Mouse (Mus musculus) cerebellum, postnatal 36 days (tissue): ENCODE measurements around the gene Mlxipl.
"Not testable (repeated sequence)": the region's sequence is repeated elsewhere in the genome, so short reads cannot be mapped to it uniquely, and the experiment has no call there.

Experiments used
- DNase-seq, 2 experiments: peaks; one replicate each; pipeline ENCODE4 v3.0.0; 2021 to 2022; ENCODE audit warnings: mixed read lengths in 2 of 2

Mlxipl gene

DNA sequence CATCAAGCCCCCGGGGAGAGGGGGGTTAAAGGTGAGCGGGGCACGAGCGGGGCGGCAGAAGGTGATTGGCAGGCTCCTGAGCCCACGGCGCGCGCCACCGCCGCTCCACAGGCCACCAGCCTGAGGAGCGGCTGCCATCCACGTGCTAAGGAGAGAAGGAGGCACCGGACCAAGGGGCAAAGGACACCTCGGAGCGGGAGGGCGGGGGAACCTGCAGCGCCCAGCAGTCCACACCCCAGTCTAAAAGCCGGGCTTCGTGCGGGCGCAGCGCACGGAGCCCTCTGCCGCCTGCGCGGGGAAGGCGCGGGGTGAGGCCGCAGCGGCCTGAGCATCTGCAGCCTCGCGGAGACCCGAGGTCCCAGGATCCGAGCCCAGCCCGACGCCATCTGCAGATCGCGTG is at the start of gene Mlxipl:
Gene Mlxipl, plus strand, starts transcription at position 238 of the 400 bp plus-strand sequence.
- DNase-seq = no peak

DNA sequence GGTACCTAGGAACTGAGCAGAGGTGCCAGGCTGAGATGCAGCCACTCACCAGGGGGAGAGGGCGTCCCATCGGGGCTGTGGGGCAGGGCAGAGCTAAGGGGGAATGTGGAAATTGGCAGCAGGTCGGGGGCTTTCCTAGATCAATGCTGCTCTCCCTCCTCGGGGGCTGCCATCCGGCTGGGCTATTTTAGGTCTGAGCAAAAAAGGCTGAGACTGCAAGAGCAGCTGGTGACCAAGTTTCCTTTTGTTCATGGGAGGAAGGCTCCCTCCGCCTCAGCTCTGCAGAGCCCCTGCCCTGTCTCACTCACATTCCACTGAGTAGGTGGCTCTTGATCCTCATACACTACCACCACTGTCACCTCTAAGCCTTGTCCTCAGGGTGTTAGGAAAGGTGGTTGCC is 49.6 kb upstream of the Mlxipl start:
- DNase-seq = no peak

DNA sequence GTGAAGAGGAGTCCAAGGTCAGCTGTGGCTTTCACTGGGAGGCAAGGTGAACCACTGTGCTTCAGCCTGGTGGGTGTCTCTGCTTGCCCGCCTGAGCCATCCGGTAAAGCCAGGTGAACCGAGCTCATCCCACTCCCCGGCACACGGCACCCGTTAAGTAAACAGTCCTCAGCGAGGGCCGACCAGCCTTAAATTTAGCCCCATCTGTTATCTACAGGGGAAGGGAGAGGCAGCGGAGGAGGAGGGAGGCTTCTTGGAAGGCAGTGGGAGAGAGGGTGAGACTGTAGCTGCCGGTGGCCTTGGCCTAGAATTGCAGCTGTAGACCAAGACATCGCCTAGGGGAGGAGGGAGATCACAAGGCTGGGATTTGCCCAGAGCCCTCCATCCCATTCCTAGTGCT is 48.9 kb upstream of the Mlxipl start:
- no peak for DNase-seq

- no peak for DNase-seq
These were observed 47.4 kb upstream of the Mlxipl start for GRCm38 (mm10) chr5:135042105-135042788.

DNA sequence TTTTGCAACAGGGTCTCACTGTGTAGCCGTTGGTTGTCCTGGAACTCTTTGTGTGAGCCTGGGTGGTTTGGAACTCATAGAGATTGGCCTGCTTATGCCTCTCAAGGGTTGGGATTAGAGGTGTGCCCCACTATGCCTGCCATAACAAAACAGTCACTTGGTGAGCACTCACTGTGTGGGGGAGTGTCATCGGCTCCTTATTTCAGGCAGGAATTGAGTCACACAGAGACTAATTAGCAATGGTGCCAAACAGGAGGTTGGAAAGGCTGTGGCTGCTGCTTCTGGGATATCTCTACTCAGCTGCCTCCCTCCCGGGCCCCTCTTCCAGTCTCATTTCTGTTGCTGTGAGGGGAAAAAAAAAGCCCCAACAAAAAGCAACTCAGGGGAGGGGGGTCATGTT is 45.1 kb upstream of the Mlxipl start:
- DNase-seq = no peak

- DNase-seq = no peak
These were observed 41.2 kb upstream of the Mlxipl start for GRCm38 (mm10) chr5:135048539-135048938.

GRCm38 (mm10) chr5:135049268-135049667 is 40.4 kb upstream of the Mlxipl start:
- not testable (repeated sequence) for DNase-seq

GRCm38 (mm10) chr5:135053356-135053755 is 36.3 kb upstream of the Mlxipl start:
- no peak for DNase-seq

DNA sequence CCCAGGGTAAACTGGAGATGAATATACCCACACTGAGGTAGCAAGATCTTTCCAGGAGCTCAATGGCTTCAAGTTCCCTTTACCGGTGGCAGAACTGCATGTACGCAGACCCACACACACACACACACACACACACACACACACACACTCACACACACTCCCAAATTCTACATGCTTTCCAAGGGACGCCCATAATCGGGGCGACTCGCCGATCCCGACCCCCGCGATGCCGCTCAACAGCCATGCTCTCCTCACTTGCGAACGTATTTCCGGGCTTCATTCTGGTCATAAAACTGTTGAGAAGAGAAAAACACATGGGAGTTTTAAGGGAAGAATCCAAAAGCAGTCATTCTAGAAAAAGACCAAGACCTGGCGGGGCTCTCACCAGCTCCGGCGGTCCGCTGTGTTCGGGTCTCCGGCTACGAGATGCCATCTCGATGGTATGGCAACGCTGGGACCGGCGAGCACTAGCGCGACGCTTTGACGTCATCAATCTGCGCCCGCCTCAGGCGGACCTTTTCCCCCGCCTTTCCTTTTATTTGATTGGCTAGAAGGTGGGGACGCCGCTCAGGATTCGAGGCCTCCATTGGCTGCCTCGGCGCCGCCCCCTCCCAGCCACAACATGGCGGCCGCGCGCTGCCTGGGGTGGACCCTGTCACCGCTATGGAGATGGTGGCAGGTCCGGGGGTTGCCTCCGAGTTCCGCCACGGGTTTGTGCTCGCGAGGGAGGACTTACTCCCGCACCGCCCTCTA is 25.9 kb upstream of the Mlxipl start, which contains the start of gene Dnajc30:
Gene Dnajc30, plus strand, starts transcription at position 574 of the 753 bp plus-strand sequence.
- DNase-seq = peak; percentile 97 to 98

- no peak for DNase-seq
These were observed 25.3 kb upstream of the Mlxipl start for GRCm38 (mm10) chr5:135064382-135064766.

DNA sequence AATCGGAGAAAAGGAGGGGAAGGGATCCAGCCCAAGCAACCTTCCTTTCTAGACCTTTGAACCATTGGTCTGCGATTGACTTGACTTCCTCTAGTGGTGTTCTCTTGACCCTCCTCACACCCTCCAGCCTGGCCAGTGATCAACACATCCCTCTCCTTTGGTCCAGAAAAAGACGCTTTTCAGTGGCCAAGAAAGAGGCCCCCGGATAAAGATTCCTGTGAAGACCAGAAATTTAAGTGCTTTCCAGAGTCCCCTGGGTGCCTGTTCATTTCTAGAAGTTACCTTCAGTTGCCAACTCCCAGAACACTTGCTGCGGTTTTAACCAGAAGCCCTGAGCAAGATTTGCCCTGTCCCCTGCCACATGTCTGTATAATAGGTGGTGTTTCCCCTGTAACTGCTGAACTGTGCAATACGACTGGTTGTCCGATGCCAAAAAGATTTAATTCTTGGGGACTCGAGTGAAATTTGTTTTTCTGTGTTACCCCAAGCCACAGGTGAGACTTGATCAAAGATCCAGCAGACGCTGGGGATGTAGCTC is 24.7 kb upstream of the Mlxipl start, which contains the start of gene Bud23:
Gene Bud23, minus strand, starts transcription at position 51 of the 538 bp plus-strand sequence.
- not testable (repeated sequence) for DNase-seq

DNA sequence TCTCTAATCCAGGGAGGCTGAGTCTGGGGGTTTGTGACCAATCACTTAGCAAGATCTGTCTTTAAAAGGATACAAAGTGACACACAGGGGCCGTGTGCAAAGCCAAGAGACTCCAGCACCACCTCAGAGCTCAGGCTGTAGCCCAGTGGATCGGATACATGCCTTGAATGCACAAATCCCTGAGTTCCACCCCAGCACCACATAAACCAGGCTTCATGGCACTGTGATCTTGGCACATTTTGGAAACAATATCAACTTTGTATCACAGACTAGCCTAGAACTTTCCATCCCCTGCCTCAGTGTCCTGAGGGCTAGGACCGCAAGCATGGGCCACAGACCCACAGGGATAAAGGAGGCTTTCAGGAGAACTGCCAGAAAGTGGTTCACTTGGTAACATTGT is 23.7 kb upstream of the Mlxipl start:
- DNase-seq = no peak

DNA sequence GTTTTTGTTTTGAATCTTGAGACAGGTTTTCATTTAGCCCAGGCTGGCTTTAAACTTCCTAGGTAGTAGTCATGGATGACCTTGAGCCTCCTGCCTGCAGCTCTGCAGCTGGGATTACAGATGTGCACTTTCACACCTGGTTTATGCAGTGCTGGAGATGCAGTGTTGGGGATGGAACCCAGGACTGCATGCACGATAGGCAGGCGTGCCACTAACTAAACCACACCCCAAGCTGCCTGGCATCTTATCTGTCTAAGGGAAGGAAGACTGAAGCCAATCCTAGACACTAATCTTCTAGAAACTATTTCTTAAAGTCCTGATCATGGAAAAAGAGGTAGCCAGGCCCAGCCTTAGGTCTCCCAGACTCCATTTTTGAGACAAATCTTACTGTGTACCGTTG is 19.2 kb upstream of the Mlxipl start:
- no peak for DNase-seq

GRCm38 (mm10) chr5:135072061-135072460 is 17.6 kb upstream of the Mlxipl start:
- DNase-seq = no peak

DNA sequence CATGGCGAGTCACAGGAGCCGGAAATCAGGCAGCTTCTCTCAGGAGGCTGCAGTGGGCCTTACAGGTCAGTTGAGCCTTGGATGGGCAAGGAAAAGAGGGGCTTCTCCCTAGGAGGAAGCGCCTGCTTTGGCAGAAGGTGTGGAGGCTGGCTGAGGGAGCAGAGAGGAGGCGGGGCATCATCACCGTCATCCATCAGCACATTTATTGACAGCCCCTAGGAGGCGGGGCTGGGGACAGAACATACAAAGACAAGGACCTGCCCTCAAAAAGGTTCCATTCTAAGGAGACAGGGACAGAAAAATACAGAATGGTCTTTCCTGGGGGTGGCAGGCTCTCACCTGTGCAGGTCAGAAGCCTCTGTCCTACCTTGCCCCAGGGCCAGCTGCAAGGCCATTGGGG is 17.0 kb upstream of the Mlxipl start:
- no peak for DNase-seq

DNA sequence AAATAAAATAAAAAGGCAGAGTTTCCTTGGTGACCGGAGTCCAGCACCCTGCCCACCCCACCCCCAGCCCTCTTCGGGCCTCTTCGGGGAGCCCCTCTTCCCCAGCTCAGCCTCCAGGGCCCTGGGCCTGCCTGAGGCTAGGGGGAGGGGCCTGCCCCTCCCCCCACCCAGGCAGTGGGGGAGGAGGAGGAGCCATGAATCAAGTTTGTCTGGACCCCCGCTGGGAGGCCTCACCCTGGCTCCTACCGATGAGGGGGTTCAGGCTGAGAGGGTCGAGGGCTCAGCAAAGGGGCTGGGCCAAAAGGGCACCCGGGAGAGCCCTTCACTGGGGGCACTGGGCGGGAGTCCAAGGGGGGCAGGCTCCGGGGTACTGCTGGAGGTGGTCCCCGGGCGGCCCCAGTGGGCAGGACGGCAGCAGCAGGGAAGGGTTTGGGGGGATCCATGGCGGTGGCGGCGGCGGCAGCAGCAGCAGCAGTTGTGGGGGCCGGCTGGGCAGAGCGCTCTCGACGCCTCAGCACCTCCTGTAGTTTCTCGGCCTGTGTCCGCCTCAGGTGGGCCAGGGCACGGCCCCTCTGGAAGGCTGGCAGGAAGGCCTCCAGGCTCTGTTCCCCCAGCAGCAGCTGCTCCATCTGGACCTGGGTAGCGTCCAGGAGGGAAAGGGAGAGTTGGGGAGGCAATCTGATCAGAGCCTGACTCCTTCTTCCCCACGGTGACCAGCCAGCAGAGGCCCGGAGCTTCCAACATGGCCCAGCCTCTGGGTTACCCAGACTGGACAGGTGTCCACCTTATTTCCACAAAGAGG is 16.1 kb upstream of the Mlxipl start:
- peak in 1 of 2 experiments; percentile 25 for DNase-seq

DNA sequence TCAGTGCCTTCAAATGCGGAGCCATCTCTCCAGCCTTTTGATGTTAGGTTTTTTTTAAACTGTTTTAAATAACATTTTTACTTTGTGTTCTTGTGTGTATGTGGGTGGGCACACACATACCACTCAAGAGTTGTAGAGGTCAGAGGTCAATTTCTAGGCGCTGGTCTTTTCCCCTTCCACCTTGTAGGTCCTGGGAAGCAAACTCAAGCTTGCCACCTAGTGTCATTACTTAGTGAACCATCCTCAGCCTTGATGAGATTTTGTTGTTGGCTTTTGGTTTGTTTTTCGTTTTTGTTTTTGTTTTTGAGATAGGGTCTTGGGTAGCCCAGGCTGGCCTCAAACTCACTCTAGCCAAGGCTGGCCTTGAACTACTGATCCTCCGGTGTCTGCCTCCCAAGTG is 14.0 kb upstream of the Mlxipl start:
- DNase-seq = no peak

GRCm38 (mm10) chr5:135076368-135076767 is 13.3 kb upstream of the Mlxipl start:
- no peak for DNase-seq

DNA sequence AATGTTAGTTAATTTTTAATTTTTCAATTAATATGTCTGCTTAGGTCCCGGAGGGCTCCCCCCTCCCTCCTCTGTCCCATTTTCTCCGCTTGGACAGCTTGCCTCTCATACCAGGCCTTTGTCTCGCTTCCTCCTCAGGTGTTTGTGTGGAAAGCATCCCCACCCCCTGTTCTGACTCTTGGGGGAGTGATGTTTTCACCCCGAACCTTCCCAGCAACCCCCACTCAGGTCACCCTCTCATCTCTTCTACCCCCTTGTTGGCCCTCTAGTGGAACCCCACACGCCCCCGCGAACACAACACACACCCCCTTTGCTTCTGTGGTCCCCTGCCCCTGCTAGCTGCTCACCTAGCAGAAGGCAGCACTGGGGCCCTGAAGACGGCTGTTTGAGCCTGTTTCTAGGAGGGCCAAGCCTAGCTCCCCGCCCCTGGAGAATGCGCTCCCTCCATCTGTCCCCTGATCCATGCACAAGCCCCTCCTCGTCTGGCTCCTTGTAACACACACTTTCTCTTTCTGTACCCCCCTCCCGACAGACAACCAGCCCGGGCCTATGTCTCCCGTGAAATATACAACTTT is 12.7 kb upstream of the Mlxipl start:
- DNase-seq = peak; percentile 21 to 35

DNA sequence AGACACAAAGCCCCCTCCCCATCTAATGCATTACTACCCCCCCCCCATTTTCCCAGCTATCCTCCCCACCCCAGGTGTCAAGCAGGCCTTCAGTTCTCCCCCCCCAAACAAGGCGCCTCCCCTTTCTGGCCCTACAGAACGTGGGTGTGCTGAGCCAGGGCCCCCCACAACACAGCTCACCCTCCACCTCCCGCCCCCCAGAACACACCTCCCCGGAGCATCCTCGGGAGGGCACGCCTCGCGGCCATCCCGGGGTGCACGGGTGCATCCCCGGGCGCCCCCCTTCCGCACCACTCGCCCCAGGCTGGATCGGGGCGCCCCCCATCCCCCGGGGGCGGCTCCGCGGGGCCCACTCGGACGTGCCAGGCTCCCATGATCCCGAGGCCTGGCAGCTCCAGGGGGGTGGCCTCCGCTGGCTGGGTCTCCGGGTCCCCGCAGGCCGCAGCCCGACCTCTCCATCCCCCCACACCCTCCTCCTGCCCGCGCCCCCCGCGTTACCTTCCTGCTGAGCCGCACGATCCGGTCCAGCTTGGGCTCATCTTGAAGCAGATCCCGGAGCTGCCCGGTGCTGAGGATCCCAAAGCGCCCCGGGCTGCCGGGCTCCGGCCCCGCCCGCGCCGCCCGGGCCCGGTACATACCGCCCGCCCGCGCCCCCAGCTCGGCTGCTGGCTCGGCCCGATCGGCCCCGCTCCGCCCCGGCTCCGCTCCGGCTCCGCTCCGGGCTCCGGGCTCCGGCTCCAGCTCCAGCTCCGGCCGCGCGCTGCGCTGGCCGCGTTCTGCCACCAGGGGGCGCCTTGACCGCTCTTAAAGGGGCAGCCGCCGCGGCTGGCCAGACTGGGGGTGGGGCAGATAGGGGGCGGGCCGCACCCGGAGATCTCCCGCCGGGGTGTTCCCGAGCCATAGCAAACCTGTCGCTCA is 11.9 kb upstream of the Mlxipl start, which contains the start of gene Vps37d:
Gene Vps37d, minus strand, starts transcription at position 703 of the 918 bp plus-strand sequence.
- DNase-seq = peak; percentile 95 to 96

DNA sequence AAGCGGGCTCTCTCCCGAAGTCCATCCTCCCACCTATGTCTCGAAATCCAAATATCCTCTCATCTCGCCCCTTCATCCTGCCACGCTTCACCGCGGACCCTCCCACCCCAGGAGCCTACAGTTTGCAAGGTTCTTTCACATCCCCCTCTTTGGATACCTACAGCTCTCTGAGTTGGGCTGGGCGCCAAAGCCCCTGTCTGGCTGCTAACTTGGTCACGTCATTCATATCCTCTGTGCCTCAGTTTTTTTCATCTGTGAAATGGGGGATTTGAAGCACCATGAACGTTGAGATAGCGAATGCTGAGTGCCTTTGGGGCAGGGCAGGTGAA is 11.2 kb upstream of the Mlxipl start:
- no peak for DNase-seq

- DNase-seq = no peak
These were observed 10.1 kb upstream of the Mlxipl start for GRCm38 (mm10) chr5:135079578-135079977.
